Mouse (Mus musculus): Measurements from ENCODE around the gene Klhl9. TPM values are rescaled to one million over a fixed set of nuclear protein-coding genes. Genes with fewer than 3 reads are reported as not detected.
A peak's percentile ranks its signal among the peaks of the same experiment; 100 is the strongest.
"Not testable (repeated sequence)": the region's sequence is repeated elsewhere in the genome, so short reads cannot be mapped to it uniquely, and the experiment has no call there.

Gene Klhl9
- 10 to 100 TPM; 34.2 to 37.3 (median 35.5) TPM for polyA plus RNA-seq (2017; shearing (Covaris generic))

DNA sequence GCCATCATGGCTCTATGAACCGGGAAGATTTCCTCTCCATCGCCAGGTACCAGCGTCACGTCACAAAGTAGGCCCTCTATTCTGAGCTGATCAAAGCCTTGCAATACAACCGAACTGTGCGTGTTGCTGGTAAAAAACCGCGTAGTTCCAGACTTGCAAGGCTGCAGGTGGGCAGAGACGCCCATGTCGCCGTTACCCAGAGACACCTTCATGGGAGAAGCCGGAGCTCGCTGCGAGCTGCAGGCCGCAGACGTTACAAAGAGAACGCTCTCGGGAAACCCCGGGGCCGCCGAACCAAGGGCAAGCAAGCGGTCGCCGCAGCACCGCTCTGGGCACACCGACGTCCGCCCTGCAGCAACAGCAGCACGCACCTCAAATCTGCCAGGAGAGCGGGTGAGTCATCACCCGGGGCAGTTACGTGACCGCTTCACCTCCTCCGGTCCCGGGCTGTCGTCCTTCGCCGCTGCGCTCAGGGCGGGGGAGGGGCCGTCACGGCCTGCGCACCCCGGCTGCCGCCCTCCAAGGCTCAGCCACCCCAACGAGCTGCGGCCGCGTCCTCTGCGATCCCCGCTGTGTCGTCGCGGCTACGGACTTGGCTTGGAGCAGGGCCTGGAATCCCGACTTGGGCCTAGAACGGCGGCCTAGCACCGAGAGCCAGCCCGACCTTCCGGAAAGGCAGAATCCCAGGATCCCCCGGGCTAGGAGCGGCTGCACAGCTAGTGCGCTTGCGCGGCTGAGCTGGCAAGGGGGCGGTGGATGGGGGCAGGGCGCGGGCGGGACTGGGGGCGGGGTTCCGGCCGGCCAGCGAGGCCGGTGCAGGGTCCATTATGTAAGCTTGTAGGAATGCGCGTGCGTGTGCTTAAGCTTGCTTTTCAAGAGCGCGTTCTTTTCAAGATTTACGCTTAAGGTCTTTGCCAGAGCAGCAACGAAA, at the start of gene Klhl9, which contains the start of gene Gm26566:
TSS of gene Klhl9 (minus strand) at position 675 of the 931 bp plus-strand sequence.
TSS of gene Gm26566 (plus strand) at position 15 of the 931 bp plus-strand sequence.
- peak; percentile 75 for ATAC-seq

DNA sequence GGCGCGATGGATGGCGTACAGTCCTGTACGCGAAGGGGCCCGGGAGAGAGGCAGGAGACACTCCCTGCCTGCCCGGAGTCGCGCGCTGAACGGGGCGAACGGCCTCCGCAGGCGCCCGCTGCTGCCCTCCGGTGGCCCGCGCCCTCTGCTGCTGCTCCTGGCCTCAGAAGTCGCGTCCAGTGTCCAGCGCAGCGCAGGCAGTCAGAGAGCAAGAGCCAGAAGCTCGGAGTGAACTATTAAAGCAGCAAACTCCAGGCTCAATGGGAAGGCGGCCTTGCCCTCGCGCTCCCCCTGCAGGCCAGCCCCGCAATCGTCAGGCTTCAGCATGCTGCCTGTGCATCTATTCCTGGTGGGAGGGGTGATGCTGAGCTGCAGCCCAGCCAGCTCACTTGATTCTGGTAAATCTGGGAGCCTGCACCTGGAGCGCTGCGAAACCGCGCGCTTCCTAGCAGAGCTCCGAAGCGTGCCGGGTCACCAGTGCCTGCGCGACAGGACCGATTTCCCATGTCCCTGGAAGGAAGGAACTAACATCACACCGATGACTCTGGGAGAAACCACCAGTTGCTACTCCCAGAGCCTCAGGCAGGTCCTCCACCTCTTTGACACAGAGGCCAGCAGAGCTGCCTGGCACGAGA, 41.2 kb upstream of the Klhl9 start:
- not testable (repeated sequence) for ATAC-seq

GRCm38 (mm10) chr4:88762341-88762740, 40.1 kb upstream of the Klhl9 start:
- ATAC-seq = not testable (repeated sequence)

DNA sequence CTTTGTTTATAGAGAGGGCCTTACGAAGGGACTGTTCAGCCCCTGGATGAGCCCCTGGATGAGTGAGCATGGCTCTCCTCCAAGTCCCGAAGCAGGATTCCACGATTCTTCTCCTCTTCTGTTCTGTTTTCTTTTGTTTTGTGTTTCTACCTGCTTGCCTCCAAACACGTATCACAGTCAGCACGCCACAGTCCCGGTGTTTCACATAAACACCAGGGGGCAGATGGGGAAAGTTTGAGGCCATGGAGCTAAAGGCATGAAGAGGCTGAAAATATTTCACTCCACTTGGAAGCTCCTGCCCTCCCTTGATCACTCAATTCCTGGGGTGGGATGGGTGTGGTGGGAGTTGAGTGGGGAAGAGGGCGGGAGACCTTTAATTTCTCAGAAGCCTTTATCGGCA, 39.5 kb upstream of the Klhl9 start:
- ATAC-seq = not testable (repeated sequence)

DNA sequence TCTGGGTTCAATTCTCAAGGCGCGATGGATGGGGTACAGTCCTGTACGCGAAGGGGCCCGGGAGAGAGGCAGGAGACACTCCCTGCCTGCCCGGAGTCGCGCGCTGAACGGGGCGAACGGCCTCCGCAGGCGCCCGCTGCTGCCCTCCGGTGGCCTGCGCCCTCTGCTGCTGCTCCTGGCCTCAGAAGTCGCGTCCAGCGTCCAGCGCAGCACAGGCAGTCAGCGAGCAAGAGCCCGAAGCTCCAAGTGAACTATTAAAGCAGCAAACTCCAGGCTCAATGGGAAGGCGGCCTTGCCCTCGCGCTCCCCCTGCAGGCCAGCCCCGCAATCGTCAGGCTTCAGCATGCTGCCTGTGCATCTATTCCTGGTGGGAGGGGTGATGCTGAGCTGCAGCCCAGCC, 38.2 kb upstream of the Klhl9 start:
- not testable (repeated sequence) for ATAC-seq

DNA sequence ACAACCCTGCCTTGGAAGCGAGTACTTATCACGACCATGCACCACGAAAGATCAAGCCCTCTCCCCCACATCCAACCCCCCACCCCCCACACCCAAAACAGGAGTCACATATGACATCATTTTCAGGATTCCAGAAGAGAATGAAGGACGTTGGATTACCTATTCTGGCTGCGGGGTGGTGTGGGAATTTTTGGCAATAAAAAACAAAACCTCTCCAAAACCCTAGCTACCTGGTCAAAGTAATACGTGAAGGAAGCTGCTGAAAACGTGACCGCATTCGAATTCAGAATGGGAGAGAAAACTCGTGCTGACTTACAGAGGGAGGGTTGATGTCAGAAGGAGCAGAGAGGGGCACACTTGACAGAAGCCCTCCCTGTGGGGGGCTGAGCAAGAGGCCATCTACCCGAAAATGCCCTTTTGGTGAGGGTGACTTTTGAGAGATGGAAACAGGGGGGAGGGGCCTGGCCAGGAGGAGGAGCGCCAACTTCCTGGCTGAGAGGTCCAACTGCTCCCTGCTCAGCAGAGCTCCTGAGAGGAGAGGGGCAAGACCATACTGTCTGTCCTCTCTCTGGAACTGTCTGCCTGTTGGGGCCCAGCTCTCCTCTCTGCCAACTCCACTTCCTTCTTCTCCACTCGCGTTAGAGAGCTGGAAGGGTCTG, 37.5 kb upstream of the Klhl9 start, which contains the start of gene Gm13283:
TSS of gene Gm13283 (plus strand) at position 510 of the 659 bp plus-strand sequence.
- ATAC-seq = not testable (repeated sequence)

DNA sequence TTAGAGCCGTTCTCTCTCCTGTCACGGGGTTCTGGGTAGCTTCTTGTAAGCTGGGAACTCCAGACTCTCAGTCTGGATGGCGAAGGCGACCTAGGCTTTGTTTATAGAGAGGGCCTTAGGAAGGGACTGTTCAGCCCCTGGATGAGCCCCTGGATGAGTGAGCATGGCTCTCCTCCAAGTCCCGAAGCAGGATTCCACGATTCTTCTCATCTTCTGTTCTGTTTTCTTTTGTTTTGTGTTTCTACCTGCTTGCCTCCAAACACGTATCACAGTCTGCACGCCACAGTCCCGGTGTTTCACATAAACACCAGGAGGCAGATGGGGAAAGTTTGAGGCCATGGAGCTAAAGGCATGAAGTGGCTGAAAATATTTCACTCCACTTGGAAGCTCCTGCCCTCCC, 36.5 kb upstream of the Klhl9 start:
- ATAC-seq = not testable (repeated sequence)

GRCm38 (mm10) chr4:88757628-88758031, 35.4 kb upstream of the Klhl9 start:
- peak; percentile 100 for ATAC-seq

- ATAC-seq = not testable (repeated sequence)
Measured at GRCm38 (mm10) chr4:88756581-88757513, 34.6 kb upstream of the Klhl9 start.

- ATAC-seq = not testable (repeated sequence)
Measured at GRCm38 (mm10) chr4:88754818-88755340, 32.6 kb upstream of the Klhl9 start, which contains the start of gene Gm13271. Gm13271 (plus strand) TSS chr4:88754868.

DNA sequence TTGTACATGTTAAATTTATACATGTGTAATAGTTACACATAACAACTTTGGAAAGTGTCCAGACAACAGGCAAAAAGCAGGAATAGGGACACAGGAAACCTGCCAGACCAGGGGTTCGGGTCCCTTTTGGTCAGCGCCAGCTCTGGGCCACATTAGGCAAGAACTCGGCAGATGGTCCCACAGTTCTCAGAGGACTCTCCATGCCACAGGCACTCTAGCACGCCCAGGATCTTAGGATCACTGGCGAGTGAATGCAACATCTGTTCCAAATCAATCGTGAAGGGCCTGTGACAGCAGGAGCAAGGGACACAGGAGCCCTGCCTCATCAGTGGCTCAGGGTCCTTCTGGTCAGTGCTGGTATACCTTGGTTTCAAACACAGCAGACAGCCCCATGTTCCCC, 27.7 kb upstream of the Klhl9 start:
- no peak for ATAC-seq

- ATAC-seq = no peak
Measured at GRCm38 (mm10) chr4:88744207-88744606, 21.9 kb upstream of the Klhl9 start.

DNA sequence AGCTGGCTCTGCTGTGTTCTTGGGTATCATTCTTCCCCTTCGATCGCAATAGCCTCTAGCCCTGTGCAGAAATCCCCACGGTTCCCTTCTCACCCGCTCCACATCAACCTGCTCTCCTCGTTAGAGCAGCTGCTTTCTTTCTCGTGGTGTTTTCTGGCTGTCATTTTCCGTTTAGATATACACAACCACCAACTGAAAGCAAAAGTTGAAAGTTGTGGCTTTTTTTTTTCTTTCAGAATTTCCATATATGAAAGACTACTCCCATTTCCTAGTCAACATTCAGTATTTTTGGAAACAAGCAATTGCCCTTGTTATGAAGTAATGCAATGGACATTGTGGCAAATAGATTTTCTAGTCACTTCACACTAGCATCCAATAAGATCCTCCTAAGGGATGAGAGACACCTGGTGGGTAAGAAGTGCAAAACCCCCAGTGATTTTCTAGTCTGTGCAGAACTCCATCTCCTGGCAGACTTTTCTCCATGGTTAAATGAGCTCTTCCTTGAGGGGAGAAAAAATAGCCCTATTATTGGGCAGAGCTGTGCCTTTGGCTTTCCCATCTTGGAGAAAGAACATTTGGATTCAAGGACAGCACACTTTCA, 20.6 kb upstream of the Klhl9 start:
- peak; percentile 58 for ATAC-seq

- ATAC-seq = no peak
Measured at GRCm38 (mm10) chr4:88741426-88741825, 19.2 kb upstream of the Klhl9 start.

- no peak for ATAC-seq
Measured at GRCm38 (mm10) chr4:88739036-88739435, 16.8 kb upstream of the Klhl9 start.

DNA sequence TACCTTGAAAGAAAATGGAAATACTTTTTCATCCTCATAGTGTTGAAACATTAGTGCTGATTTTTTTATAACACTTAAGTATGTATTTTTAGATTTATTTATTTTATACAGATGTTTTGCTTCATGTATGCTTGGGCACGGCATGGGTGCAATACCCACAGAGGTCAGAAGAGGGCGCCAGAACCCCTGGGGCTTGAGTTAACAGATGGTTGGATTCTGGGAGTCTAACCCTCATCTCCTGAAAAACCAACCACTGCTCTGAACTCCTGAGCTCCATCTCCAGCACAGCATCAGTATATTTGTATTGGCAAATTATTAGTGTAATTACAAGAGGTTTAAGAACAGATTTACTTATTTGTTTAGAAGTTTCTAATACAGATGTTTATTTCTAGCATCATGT, 16.2 kb upstream of the Klhl9 start:
- ATAC-seq = peak; percentile 73

GRCm38 (mm10) chr4:88727324-88727723, 5.1 kb upstream of the Klhl9 start:
- peak; percentile 89 for ATAC-seq

GRCm38 (mm10) chr4:88726727-88727126, 4.5 kb upstream of the Klhl9 start:
- ATAC-seq = no peak

DNA sequence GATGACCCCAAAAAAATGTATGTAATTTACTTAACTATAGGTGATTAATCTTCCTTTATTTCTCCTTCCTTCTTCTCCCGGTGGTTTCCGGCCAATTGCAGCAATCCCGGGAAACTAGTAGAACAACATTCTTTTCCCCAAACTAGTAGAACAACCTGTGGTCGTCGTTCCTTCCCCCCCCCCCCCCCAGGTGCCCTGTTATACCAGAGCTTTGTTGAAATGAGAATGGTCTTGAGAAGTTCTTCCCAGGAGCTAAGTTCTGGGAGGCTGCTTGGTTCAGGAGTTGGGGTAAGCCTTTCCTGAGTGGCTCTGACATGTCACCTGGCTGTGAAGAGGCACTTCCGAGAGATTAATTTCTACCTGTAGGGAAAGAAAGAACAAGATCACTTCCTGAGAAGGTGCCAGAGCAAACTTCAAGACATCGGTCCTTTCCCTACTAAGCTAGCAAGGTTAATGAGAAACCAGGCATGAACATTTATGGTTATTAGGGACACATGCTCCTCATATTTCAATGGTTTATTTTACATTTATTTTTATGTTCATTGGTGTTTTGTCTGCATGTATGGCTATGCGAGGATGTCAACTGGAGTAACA, 1.3 kb upstream of the Klhl9 start:
- ATAC-seq = no peak

DNA sequence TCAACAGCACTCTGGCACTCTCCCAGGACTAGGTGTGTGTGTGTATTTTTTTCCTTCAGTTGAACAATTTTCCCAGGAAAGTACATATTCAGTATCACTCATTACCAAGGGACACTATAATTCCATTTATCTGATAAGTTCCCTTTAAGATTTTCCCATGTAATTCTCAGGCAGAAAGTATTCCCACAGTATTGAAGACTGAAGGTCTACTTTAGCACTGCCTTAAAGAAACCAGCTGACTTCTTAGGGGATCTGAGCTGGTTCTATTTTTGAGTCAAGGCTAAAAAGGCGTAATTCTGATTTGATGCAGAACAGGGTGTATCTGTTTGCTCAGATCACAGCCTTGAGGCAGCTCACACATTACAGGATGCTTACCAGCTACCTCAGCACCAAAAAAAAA, 3.5 kb downstream of the Klhl9 start:
- no peak for ATAC-seq

DNA sequence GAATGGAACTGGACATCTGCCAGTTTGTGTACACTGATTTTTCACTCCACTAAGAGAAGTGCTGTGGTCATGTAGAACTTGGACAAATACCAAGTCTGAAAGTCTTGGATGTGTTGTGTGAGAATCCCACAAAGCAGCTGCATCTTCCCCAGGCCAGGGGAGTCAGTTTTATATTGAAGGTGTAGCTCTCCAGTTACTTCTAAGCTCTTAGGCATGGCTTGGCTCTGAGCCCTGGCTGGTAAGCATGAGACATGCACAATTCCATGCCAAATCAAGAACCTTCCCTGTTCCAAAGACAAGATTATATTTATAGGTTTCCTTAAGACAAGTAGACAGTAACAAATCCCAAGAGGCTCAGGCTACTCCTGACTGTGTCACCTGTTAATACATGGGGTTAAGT, 7.2 kb downstream of the Klhl9 start:
- ATAC-seq = no peak

Measured in inflammation-experienced regulatory T-cells, adult 6 months (primary cell).